Comparison of ENCODE assay signal across 8 mouse cellular contexts in genomic region chr15:79270317-79271123, GRCm38 (mm10). TPM values are rescaled to one million over a fixed set of nuclear protein-coding genes. Genes with fewer than 3 reads are reported as not detected.
A peak's percentile ranks its signal among the peaks of the same experiment; 100 is the strongest.
DNase-seq lines count a peak whose midpoint lies in the region; ATAC-seq lines count a peak whose summit lies in the region.

No protein-coding gene starts in this region.

- no peak for ATAC-seq in erythroblast, adult 5-6 weeks (replicated peaks; ENCODE audit: low FRiP score, poor library complexity, severe bottlenecking)
- peak; percentile 80 for ATAC-seq in hindbrain, embryonic 16.5 days
- ATAC-seq in midbrain, embryonic 16.5 days: peak; percentile 86
- ATAC-seq in stomach, embryonic 15.5 days (ENCODE audit: insufficient read depth, low FRiP score, low read depth): peak; percentile 83

- peaks cover 13% of the 10 kb centered on the region for H3K4me1 ChIP-seq in erythroblast, embryonic 14.5 days (ENCODE audit: control insufficient read depth)
- H3K4me1 ChIP-seq in brown adipose tissue, adult 24 weeks (ENCODE audit: control insufficient read depth, insufficient read depth, insufficient read length, low read length): no peaks in the 10 kb centered on the region
- peaks cover 13% of the 10 kb centered on the region for H3K4me1 ChIP-seq in hindbrain, embryonic 16.5 days (ENCODE audit: control insufficient read depth, insufficient read depth, low read depth, low read length)
- H3K4me1 ChIP-seq in midbrain, embryonic 16.5 days (ENCODE audit: control insufficient read depth, insufficient read depth, low read length): peaks cover 6% of the 10 kb centered on the region
- peaks cover 8% of the 10 kb centered on the region; the same call in 1 of the 2 replicates for H3K4me1 ChIP-seq in stomach, embryonic 15.5 days

- peak overlapping the region; percentile 64 for H3K9ac ChIP-seq in hindbrain, embryonic 16.5 days (ENCODE audit: low read depth, low read length)
- H3K9ac ChIP-seq in midbrain, embryonic 16.5 days (ENCODE audit: low read depth, low read length): peak overlapping the region; percentile 57
- H3K9ac ChIP-seq in stomach, embryonic 15.5 days: no peak overlapping the region

- H3K4me2 ChIP-seq in hindbrain, embryonic 16.5 days (ENCODE audit: low read length): peak overlapping the region; percentile 95
- H3K4me2 ChIP-seq in midbrain, embryonic 16.5 days (ENCODE audit: low read length): peak overlapping the region; percentile 86
- peak overlapping the region; percentile 59 for H3K4me2 ChIP-seq in stomach, embryonic 15.5 days

- WGBS in hindbrain, embryonic 16.5 days: under 1% methylated on average over 33 of the region's 33 CpGs
- under 1% methylated on average over 33 of the region's 33 CpGs for WGBS in midbrain, embryonic 16.5 days
- WGBS in stomach, embryonic 15.5 days: 1% methylated on average over 33 of the region's 33 CpGs

- peaks cover 21% of the 10 kb centered on the region for H3K27me3 ChIP-seq in erythroblast, embryonic 14.5 days (ENCODE audit: control insufficient read depth)
- H3K27me3 ChIP-seq in hindbrain, embryonic 16.5 days (replicated peaks; ENCODE audit: control insufficient read depth, insufficient read depth, low read length): no peaks in the 10 kb centered on the region
- no peaks in the 10 kb centered on the region; the same call in 1 of the 2 replicates for H3K27me3 ChIP-seq in midbrain, embryonic 16.5 days (ENCODE audit: control insufficient read depth, insufficient read depth, low read depth, low read length)
- peaks cover 6% of the 10 kb centered on the region; the same call in 1 of the 2 replicates for H3K27me3 ChIP-seq in stomach, embryonic 15.5 days (replicated peaks)

- peak; percentile 78 for DNase-seq in gastrocnemius, postnatal 10 days
- DNase-seq in liver: peak; percentile 78

- no peaks in the 10 kb centered on the region for H3K9me3 ChIP-seq in erythroblast, embryonic 14.5 days (ENCODE audit: control insufficient read depth, low read length)
- no peaks in the 10 kb centered on the region for H3K9me3 ChIP-seq in hindbrain, embryonic 16.5 days (ENCODE audit: control insufficient read depth, low read length)
- no peaks in the 10 kb centered on the region for H3K9me3 ChIP-seq in midbrain, embryonic 16.5 days (replicated peaks; ENCODE audit: control insufficient read depth, low read length, poor library complexity, severe bottlenecking)
- no peaks in the 10 kb centered on the region for H3K9me3 ChIP-seq in stomach, embryonic 15.5 days

- peak overlapping the region; percentile 33 for H3K4me3 ChIP-seq in erythroblast, embryonic 14.5 days (replicated peaks)
- peak overlapping the region; percentile 51 for H3K4me3 ChIP-seq in brown adipose tissue, adult 24 weeks (ENCODE audit: insufficient read depth, low read depth, low read length)
- H3K4me3 ChIP-seq in hindbrain, embryonic 16.5 days (ENCODE audit: low read length): peak overlapping the region; percentile 50
- peak overlapping the region; percentile 43 for H3K4me3 ChIP-seq in midbrain, embryonic 16.5 days (ENCODE audit: low read depth, low read length)
- peak overlapping the region; percentile 29 for H3K4me3 ChIP-seq in stomach, embryonic 15.5 days (replicated peaks)

- H3K36me3 ChIP-seq in erythroblast, embryonic 14.5 days (ENCODE audit: control insufficient read depth): no peaks in the 10 kb centered on the region; the same call in 1 of the 2 replicates
- H3K36me3 ChIP-seq in hindbrain, embryonic 16.5 days (ENCODE audit: control insufficient read depth, insufficient read depth, low read length): no peaks in the 10 kb centered on the region
- no peaks in the 10 kb centered on the region for H3K36me3 ChIP-seq in midbrain, embryonic 16.5 days (ENCODE audit: control insufficient read depth, insufficient read depth, low read length)
- no peaks in the 10 kb centered on the region for H3K36me3 ChIP-seq in stomach, embryonic 15.5 days

- no peak overlapping the region for H3K27ac ChIP-seq in brown adipose tissue, adult 24 weeks (replicated peaks; ENCODE audit: low read depth, low read length)
- H3K27ac ChIP-seq in hindbrain, embryonic 16.5 days (ENCODE audit: low read depth, low read length): peak overlapping the region; percentile 48
- H3K27ac ChIP-seq in midbrain, embryonic 16.5 days (ENCODE audit: low read length): peak overlapping the region; percentile 35; the same call in 1 of the 2 replicates
- H3K27ac ChIP-seq in stomach, embryonic 15.5 days: peak overlapping the region; percentile 60; the same call in 1 of the 2 replicates

RNA-seq across cellular contexts. Expression of gene Baiap2l2, which starts 14.8 kb away (rescaled TPM):
- polyA plus RNA-seq in erythroblast, embryonic 14.5 days (2012): not detected in 2 replicates
- total RNA-seq in erythroblast, adult 5-6 weeks (2015; ENCODE audit: low replicate concordance): not detected in 2 replicates
- not detected in 2 replicates for total RNA-seq in erythroblast, adult 5-6 weeks (2017; ENCODE audit: low replicate concordance)
- 0.54 and 1.1 TPM in 2 replicates for polyA plus RNA-seq in brown adipose tissue, adult 24 weeks (2012; ENCODE audit: insufficient read depth, insufficient read length, missing spikeins)
- total RNA-seq in gastrocnemius, postnatal 10 days (2021): 1 to 10 TPM; 3.1 to 3.6 TPM
- polyA plus RNA-seq in hindbrain, embryonic 16.5 days (2015; fragmentation: Nextera tagmentation; extraction: Ambion mirVana): 3.1 and 5.4 TPM in 2 replicates
- polyA plus RNA-seq in midbrain, embryonic 16.5 days (2015; fragmentation: Nextera tagmentation; extraction: Ambion mirVana): 1.3 and 3.6 TPM in 2 replicates
- polyA plus RNA-seq in stomach, embryonic 15.5 days (2015; fragmentation: Nextera tagmentation; extraction: Ambion mirVana): 8.4 and 9.1 TPM in 2 replicates

RNA-seq across cellular contexts. Expression of gene Slc16a8, which starts 16.0 kb away (rescaled TPM):
- not detected in 2 replicates for polyA plus RNA-seq in erythroblast, embryonic 14.5 days (2012)
- total RNA-seq in erythroblast, adult 5-6 weeks (2015; ENCODE audit: low replicate concordance): not detected in 2 replicates
- not detected in 2 replicates for total RNA-seq in erythroblast, adult 5-6 weeks (2017; ENCODE audit: low replicate concordance)
- polyA plus RNA-seq in brown adipose tissue, adult 24 weeks (2012; ENCODE audit: insufficient read depth, insufficient read length, missing spikeins): not detected in 2 replicates
- total RNA-seq in gastrocnemius, postnatal 10 days (2021): under 1 TPM in 1 of 2 experiments, not detected in 1; 0.14 TPM
- polyA plus RNA-seq in hindbrain, embryonic 16.5 days (2015; fragmentation: Nextera tagmentation; extraction: Ambion mirVana): 1.4 and 2.0 TPM in 2 replicates
- polyA plus RNA-seq in midbrain, embryonic 16.5 days (2015; fragmentation: Nextera tagmentation; extraction: Ambion mirVana): 0.40 and 0.61 TPM in 2 replicates
- polyA plus RNA-seq in stomach, embryonic 15.5 days (2015; fragmentation: Nextera tagmentation; extraction: Ambion mirVana): 0.22 and 0.28 TPM in 2 replicates

RNA-seq across cellular contexts. Expression of gene Gm49486, which starts 41.3 kb away (rescaled TPM):
- polyA plus RNA-seq in erythroblast, embryonic 14.5 days (2012): not detected in 2 replicates
- not detected in 2 replicates for total RNA-seq in erythroblast, adult 5-6 weeks (2015; ENCODE audit: low replicate concordance)
- not detected in 2 replicates for total RNA-seq in erythroblast, adult 5-6 weeks (2017; ENCODE audit: low replicate concordance)
- 1.2 TPM in 1 of 2 replicates, not detected in the other for polyA plus RNA-seq in brown adipose tissue, adult 24 weeks (2012; ENCODE audit: insufficient read depth, insufficient read length, missing spikeins)
- under 1 TPM; 0.45 to 0.54 TPM for total RNA-seq in gastrocnemius, postnatal 10 days (2021)
- polyA plus RNA-seq in hindbrain, embryonic 16.5 days (2015; fragmentation: Nextera tagmentation; extraction: Ambion mirVana): 0.87 and 1.1 TPM in 2 replicates
- 0.47 and 1.3 TPM in 2 replicates for polyA plus RNA-seq in midbrain, embryonic 16.5 days (2015; fragmentation: Nextera tagmentation; extraction: Ambion mirVana)
- polyA plus RNA-seq in stomach, embryonic 15.5 days (2015; fragmentation: Nextera tagmentation; extraction: Ambion mirVana): 0.61 and 0.65 TPM in 2 replicates

RNA-seq across cellular contexts. Expression of gene Pick1, which starts 41.5 kb away (rescaled TPM):
- 0.76 and 0.91 TPM in 2 replicates for polyA plus RNA-seq in erythroblast, embryonic 14.5 days (2012)
- total RNA-seq in erythroblast, adult 5-6 weeks (2015; ENCODE audit: low replicate concordance): 1.3 TPM in 1 of 2 replicates, not detected in the other
- total RNA-seq in erythroblast, adult 5-6 weeks (2017; ENCODE audit: low replicate concordance): 1.3 and 4.9 TPM in 2 replicates
- polyA plus RNA-seq in brown adipose tissue, adult 24 weeks (2012; ENCODE audit: insufficient read depth, insufficient read length, missing spikeins): 12.2 and 13.0 TPM in 2 replicates
- total RNA-seq in gastrocnemius, postnatal 10 days (2021): 10 to 100 TPM; 21.4 to 24.8 TPM
- polyA plus RNA-seq in hindbrain, embryonic 16.5 days (2015; fragmentation: Nextera tagmentation; extraction: Ambion mirVana): 99.1 and 100.0 TPM in 2 replicates
- polyA plus RNA-seq in midbrain, embryonic 16.5 days (2015; fragmentation: Nextera tagmentation; extraction: Ambion mirVana): 109 and 110 TPM in 2 replicates
- 47.6 and 51.4 TPM in 2 replicates for polyA plus RNA-seq in stomach, embryonic 15.5 days (2015; fragmentation: Nextera tagmentation; extraction: Ambion mirVana)

RNA-seq across cellular contexts. Expression of gene Pla2g6, which starts 57.7 kb away (rescaled TPM):
- polyA plus RNA-seq in erythroblast, embryonic 14.5 days (2012): 2.6 and 2.7 TPM in 2 replicates
- total RNA-seq in erythroblast, adult 5-6 weeks (2015; ENCODE audit: low replicate concordance): 1.9 and 4.6 TPM in 2 replicates
- 4.0 and 4.9 TPM in 2 replicates for total RNA-seq in erythroblast, adult 5-6 weeks (2017; ENCODE audit: low replicate concordance)
- 11.6 and 13.4 TPM in 2 replicates for polyA plus RNA-seq in brown adipose tissue, adult 24 weeks (2012; ENCODE audit: insufficient read depth, insufficient read length, missing spikeins)
- total RNA-seq in gastrocnemius, postnatal 10 days (2021): 1 to 10 TPM; 9.2 to 9.8 TPM
- polyA plus RNA-seq in hindbrain, embryonic 16.5 days (2015; fragmentation: Nextera tagmentation; extraction: Ambion mirVana): 23.0 and 29.3 TPM in 2 replicates
- 29.8 and 35.3 TPM in 2 replicates for polyA plus RNA-seq in midbrain, embryonic 16.5 days (2015; fragmentation: Nextera tagmentation; extraction: Ambion mirVana)
- polyA plus RNA-seq in stomach, embryonic 15.5 days (2015; fragmentation: Nextera tagmentation; extraction: Ambion mirVana): 16.6 and 18.9 TPM in 2 replicates
